Mouse (Mus musculus) WW6 (cell line): ENCODE data around the gene Rad50.

Experiments
- DNase-seq: peaks from one replicate; pipeline ENCODE4 v3.0.0-alpha.2; 2013; ENCODE audit warnings: low read depth, low spot score

Rad50 gene

GRCm38 (mm10) chr11:53699351-53699750 is 7.8 kb downstream of the Rad50 start:
- DNase-seq: no peak

GRCm38 (mm10) chr11:53698521-53698920 is 8.6 kb downstream of the Rad50 start:
- DNase-seq: no peak

DNA sequence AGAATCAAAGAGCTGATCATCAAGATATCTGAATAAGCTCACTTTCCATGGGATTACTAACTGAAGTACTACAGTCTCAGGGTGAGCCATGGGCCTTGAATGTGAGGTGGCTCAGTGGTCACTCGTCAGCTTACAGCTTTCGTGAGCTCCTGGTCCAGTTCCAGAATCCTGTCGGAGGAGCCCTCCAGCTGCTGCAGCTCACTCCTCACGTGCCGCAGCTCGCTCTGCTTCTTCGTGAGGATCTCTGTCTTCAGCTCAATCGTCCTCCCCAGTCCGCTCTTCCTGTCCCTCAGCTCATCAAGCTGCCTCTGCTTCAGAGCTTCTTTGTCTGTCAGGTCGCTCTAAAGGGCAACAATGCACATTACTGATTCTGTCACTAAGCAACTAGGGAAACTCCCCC is 15.1 kb downstream of the Rad50 start:
- DNase-seq: no peak

GRCm38 (mm10) chr11:53682994-53683530 is 24.1 kb downstream of the Rad50 start:
- no peak for DNase-seq

DNA sequence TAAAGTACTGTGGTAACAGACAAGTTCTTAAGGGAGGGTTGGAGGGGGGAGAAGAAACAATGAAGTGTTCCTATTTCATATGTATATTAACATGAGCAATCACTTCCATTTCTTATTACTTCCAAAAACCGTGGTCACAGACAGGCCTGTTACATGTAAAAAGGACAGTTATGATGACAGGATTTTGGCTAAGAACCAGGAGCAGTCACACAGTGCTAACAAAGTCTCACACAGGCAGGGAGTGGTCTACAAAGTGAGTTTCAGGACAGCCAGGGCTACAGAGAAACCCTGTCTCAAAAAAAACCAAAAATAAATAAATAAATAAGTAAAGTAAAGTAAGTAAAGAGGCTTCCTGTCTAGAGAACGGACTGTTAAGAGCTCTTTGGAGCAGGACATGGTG is 24.9 kb downstream of the Rad50 start:
- DNase-seq: no peak

DNA sequence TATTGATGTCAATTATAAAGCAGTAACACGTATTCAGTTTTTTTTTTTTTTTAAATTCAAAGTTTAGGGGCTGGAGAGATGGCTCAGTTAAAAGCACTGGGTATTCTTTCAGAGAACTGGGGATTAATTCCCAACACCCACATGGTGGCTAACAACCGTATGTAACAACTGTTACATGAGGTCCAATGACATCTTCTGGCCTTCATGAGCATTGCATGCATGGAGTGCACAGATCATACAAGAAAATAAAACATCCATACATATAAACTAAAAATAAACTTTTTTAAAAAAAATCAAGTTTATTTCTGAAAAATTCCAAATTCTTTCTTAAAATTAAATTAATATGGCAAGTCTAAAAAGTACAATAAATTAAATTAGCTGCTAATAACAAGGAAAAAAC is 25.4 kb downstream of the Rad50 start:
- no peak for DNase-seq

DNA sequence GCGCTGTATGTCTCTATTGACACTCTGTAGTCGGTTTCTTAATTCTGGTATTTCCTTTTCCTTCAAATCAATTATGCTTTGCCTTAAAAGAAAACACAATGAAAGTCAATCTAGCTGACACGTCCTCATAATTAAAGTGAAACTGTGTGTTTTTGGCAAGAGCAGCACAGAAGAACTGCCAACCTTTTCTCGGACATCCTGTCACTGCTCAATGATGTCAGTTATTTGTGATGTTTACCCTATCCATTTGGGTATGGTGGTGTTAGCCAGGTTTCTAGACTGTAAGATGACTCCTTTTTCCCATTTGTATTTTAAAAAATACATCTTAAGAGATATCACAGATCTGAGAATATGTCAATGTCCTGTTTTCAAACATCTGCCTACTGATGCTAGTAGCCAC is 27.0 kb downstream of the Rad50 start:
- no peak for DNase-seq

DNA sequence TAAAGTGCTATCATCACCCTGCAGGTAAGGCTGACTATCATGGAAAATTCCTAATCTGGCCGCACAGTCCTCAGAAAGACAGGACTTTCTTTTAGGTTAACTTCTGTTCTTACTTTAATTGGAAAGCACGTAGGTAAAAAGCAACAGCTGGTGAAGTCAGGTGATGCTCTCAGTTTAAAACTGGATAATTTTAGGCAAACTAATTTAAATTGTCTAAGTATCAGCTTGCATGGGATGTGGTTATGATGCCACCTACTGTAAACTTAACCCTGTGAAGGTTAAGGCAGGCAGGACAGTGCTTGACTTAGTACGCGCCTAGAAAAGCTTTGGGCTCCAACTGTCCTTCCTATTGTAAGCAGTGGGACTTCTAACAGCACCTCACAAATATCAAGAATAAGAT is 35.7 kb downstream of the Rad50 start:
- no peak for DNase-seq

DNA sequence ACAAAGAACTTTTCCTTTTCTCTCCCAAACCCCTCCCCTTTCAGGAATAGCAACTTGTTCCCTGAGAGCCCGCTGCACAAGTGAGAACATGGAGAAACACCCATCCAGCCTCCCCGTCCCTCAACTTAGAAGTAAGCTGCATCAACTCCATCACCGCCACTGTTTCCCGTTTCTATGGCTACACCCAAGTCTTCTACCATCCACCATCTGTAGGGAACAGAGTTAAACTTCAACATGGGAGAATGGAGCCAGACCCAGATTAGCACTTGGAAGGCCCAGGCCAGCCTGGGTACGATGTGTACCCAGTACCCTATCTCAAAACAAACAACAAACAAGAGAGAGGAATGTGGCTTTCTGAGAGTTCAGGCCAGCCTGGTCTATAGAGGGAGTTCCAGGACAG is 43.0 kb downstream of the Rad50 start:
- no peak for DNase-seq

- DNase-seq: no peak
Measured at GRCm38 (mm10) chr11:53662794-53663674, 44.1 kb downstream of the Rad50 start.

DNA sequence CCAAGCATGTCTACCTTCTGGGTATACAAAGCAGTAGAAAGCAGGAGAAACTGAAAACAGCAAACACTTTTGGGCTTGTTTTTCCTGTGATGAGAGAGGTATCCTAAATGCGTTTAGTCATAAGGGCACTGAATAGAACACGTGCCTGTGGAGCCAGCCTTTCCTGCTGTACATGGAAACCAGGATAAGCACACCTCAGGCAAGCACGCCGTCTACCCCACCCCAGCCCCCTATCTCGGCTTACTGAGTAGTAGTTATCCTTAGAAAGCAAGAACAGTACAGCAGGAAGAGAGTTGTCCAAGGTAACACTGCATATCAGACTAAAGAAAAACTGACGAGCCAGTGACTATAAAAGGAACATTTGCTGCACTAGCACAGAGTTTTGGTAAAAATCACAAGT is 49.3 kb downstream of the Rad50 start:
- no peak for DNase-seq

- DNase-seq: no peak
Measured at GRCm38 (mm10) chr11:53657381-53657780, 49.7 kb downstream of the Rad50 start.

- DNase-seq: no peak
Measured at GRCm38 (mm10) chr11:53656558-53657202, 50.4 kb downstream of the Rad50 start.

- no peak for DNase-seq
Measured at GRCm38 (mm10) chr11:53655043-53655442, 52.1 kb downstream of the Rad50 start.

DNA sequence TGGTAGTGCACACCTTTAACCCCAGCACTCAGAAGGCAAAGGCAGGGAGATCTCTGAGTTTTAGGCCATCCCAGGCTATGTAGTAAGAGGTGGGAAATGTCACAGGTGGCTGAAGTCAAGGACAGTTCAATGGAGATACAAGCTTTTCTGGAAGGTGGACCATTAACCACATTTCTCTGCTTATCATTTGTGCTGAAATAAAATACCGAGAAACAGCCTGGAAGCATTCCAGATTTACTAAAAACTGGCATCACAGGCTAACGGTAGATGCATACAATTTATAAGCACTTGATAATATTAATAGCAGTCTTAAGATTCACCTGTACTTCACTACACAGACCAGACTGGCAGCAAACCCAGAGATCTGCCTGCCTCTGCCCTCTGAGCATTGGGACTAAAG is 54.7 kb downstream of the Rad50 start:
- no peak for DNase-seq

DNA sequence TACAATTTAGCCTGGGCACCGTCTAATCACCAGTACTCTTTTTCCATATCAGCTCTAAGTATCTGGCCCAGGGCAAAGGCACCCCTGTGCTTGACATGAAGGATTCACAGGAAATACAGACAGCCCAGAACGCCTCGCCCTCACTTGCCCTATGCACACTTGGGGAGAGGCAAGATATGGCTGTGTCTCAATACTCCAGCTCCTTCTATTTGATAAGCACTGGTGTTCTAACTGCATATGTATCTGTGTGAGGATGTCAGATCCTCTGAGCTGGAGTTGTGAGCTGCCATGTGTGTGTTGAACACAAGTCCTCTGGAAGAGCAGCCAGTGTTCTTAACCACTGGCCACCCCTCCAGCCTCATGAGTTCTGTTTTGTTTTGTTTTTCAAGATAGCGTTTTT is 55.7 kb downstream of the Rad50 start:
- DNase-seq: no peak

- no peak for DNase-seq
Measured at GRCm38 (mm10) chr11:53644017-53644416, 63.1 kb downstream of the Rad50 start.

GRCm38 (mm10) chr11:53642744-53643279 is 64.3 kb downstream of the Rad50 start:
- DNase-seq: no peak

GRCm38 (mm10) chr11:53637803-53638260 is 69.3 kb downstream of the Rad50 start:
- DNase-seq: no peak

DNA sequence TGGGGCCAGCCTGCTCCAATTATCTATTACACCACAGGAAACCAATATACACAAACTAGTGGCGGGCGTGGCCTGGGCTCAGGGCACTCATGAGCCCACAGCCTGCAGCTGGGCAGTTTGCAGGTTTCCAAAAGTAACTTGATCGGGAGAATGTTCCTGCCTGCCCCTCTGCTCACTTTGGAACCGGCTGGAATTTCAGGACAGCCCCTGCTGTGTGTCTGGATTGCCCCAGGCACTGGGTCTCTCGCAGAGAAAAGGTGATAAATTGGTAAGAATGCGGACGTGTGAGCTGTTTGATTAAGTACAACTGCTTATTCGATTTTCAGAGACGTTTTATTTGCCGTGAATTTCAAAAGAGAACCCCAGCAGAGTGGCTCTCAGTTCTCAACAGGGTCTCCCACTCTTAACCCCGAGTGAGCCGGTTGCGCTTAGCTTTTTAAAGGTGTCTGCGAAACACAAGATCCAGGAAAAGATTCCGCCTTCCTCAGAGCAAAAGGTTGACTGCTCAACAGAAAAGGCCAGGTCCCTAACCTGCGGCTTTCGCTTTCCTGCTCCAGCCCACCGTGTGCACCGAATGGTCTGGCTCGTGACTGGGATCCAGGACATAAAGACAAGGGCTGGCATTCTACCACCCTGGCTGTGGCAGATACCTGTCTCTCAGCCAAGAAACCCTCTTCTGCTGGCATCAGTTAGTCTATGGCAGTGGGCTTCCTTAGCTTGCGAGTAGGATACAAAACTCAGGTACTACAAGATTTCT is 69.9 kb downstream of the Rad50 start:
- DNase-seq: no peak

- no peak for DNase-seq
Measured at GRCm38 (mm10) chr11:53636183-53636646, 70.9 kb downstream of the Rad50 start.
